Mouse (Mus musculus): ENCODE results near the gene Bbc3. TPM values are rescaled to one million over a fixed set of nuclear protein-coding genes. Genes with fewer than 3 reads are reported as not detected.

Gene Bbc3
- total RNA-seq, 1 experiment = 21.9 TPM

- peak; percentile 86 for DNase-seq (ENCODE audit: low read depth, low spot score)
- in situ Hi-C loops (cut with MboI; ENCODE audit: low sequenced_read_pairs in 2 of 2, unreplicated experiment in 2 of 2) = no loop called here
- peak overlapping the region; percentile 72 for H3K9ac ChIP-seq (ENCODE audit: insufficient read depth, low read depth, low read length, poor library complexity, severe bottlenecking)
These were observed 13.4 kb upstream of the Bbc3 start for GRCm38 (mm10) chr7:16294837-16295236.

GRCm38 (mm10) chr7:16295321-16295900 lies 12.8 kb upstream of the Bbc3 start:
- peak; percentile 61 for DNase-seq (ENCODE audit: low read depth, low spot score)
- TF ChIP-seq CHD2 (IDR thresholded peaks at IDR 0.05; ENCODE audit: low read depth, low read length) (no peak), ZNF384 (IDR thresholded peaks at IDR 0.05; ENCODE audit: low read depth, low read length) (no peak), ZC3H11A (IDR thresholded peaks at IDR 0.05; ENCODE audit: borderline replicate concordance, low read depth, low read length) (no peak), MAFK (IDR thresholded peaks at IDR 0.05; ENCODE audit: insufficient read depth, low read depth, low read length) (no peak), HCFC1 (IDR thresholded peaks at IDR 0.05; ENCODE audit: borderline replicate concordance, insufficient read depth, low read length) (no peak)
- Histone ChIP-seq H3K9ac (ENCODE audit: insufficient read depth, low read depth, low read length, poor library complexity, severe bottlenecking) (peak overlapping the region; percentile 72), H3K9me3 (ENCODE audit: control insufficient read depth, insufficient read depth, low read depth, low read length) (no peaks in the 10 kb centered on the region), H3K36me3 (ENCODE audit: control insufficient read depth, insufficient read depth, low read length, poor library complexity, severe bottlenecking) (no peaks in the 10 kb centered on the region), H3K4me3 (ENCODE audit: insufficient read depth in 1 of 2, low read depth in 1 of 2, low read length in 2 of 2, poor library complexity in 1 of 2, severe bottlenecking in 1 of 2) (peak overlapping the region; percentile 48 to 73), H3K27ac (ENCODE audit: insufficient read depth, low read depth, low read length, poor library complexity, severe bottlenecking) (peak overlapping the region; percentile 91), H3K4me1 (ENCODE audit: control insufficient read depth in 2 of 2, insufficient read depth in 2 of 2, low read length in 2 of 2, poor library complexity in 1 of 2) (peaks cover 0 to 17% of the 10 kb centered on the region in 2 experiments; a peak in 2 of 4 replicates)
- in situ Hi-C loops (cut with MboI; ENCODE audit: low sequenced_read_pairs in 2 of 2, unreplicated experiment in 2 of 2) = no loop called here

More at GRCm38 (mm10) chr7:16294837-16295236, 13.4 kb upstream of the Bbc3 start:
- peaks cover 0 to 17% of the 10 kb centered on the region in 2 experiments; a peak in 2 of 4 replicates for H3K4me1 ChIP-seq (ENCODE audit: control insufficient read depth in 2 of 2, insufficient read depth in 2 of 2, low read length in 2 of 2, poor library complexity in 1 of 2)
- peak overlapping the region; percentile 91 for H3K27ac ChIP-seq (ENCODE audit: insufficient read depth, low read depth, low read length, poor library complexity, severe bottlenecking)
- TF ChIP-seq HCFC1 (IDR thresholded peaks at IDR 0.05; ENCODE audit: borderline replicate concordance, insufficient read depth, low read length) = peak; percentile 61; the same call in 1 of the 2 replicates
- TF ChIP-seq ZC3H11A (IDR thresholded peaks at IDR 0.05; ENCODE audit: borderline replicate concordance, low read depth, low read length) = peak; percentile 68
- no peak for TF ChIP-seq CHD2 (IDR thresholded peaks at IDR 0.05; ENCODE audit: low read depth, low read length)
- H3K4me3 ChIP-seq (ENCODE audit: insufficient read depth in 1 of 2, low read depth in 1 of 2, low read length in 2 of 2, poor library complexity in 1 of 2, severe bottlenecking in 1 of 2) = peak overlapping the region; percentile 48 to 73
- no peaks in the 10 kb centered on the region for H3K9me3 ChIP-seq (ENCODE audit: control insufficient read depth, insufficient read depth, low read depth, low read length)
- no peaks in the 10 kb centered on the region for H3K36me3 ChIP-seq (ENCODE audit: control insufficient read depth, insufficient read depth, low read length, poor library complexity, severe bottlenecking)

GRCm38 (mm10) chr7:16296146-16296545 lies 12.0 kb upstream of the Bbc3 start:
- Histone ChIP-seq H3K4me3 (ENCODE audit: insufficient read depth in 1 of 2, low read depth in 1 of 2, low read length in 2 of 2, poor library complexity in 1 of 2, severe bottlenecking in 1 of 2) (no peak overlapping the region), H3K27ac (ENCODE audit: insufficient read depth, low read depth, low read length, poor library complexity, severe bottlenecking) (no peak overlapping the region), H3K9ac (ENCODE audit: insufficient read depth, low read depth, low read length, poor library complexity, severe bottlenecking) (no peak overlapping the region), H3K36me3 (ENCODE audit: control insufficient read depth, insufficient read depth, low read length, poor library complexity, severe bottlenecking) (no peaks in the 10 kb centered on the region), H3K9me3 (ENCODE audit: control insufficient read depth, insufficient read depth, low read depth, low read length) (no peaks in the 10 kb centered on the region), H3K4me1 (ENCODE audit: control insufficient read depth in 2 of 2, insufficient read depth in 2 of 2, low read length in 2 of 2, poor library complexity in 1 of 2) (peaks cover 0 to 17% of the 10 kb centered on the region in 2 experiments; a peak in 2 of 4 replicates)
- DNase-seq (ENCODE audit: low read depth, low spot score) = no peak
- TF ChIP-seq HCFC1 (IDR thresholded peaks at IDR 0.05; ENCODE audit: borderline replicate concordance, insufficient read depth, low read length) (no peak), CHD2 (IDR thresholded peaks at IDR 0.05; ENCODE audit: low read depth, low read length) (no peak), ZNF384 (IDR thresholded peaks at IDR 0.05; ENCODE audit: low read depth, low read length) (no peak), ZC3H11A (IDR thresholded peaks at IDR 0.05; ENCODE audit: borderline replicate concordance, low read depth, low read length) (no peak), MAFK (IDR thresholded peaks at IDR 0.05; ENCODE audit: insufficient read depth, low read depth, low read length) (no peak)
- in situ Hi-C loops (cut with MboI; ENCODE audit: low sequenced_read_pairs in 2 of 2, unreplicated experiment in 2 of 2) = no loop called here

- peaks cover 0 to 17% of the 10 kb centered on the region in 2 experiments; a peak in 2 of 4 replicates for H3K4me1 ChIP-seq (ENCODE audit: control insufficient read depth in 2 of 2, insufficient read depth in 2 of 2, low read length in 2 of 2, poor library complexity in 1 of 2)
- no peaks in the 10 kb centered on the region for H3K36me3 ChIP-seq (ENCODE audit: control insufficient read depth, insufficient read depth, low read length, poor library complexity, severe bottlenecking)
- no peak for TF ChIP-seq CHD2 (IDR thresholded peaks at IDR 0.05; ENCODE audit: low read depth, low read length)
- peak; percentile 23; the same call in 1 of the 2 replicates for TF ChIP-seq HCFC1 (IDR thresholded peaks at IDR 0.05; ENCODE audit: borderline replicate concordance, insufficient read depth, low read length)
- no peak overlapping the region for H3K27ac ChIP-seq (ENCODE audit: insufficient read depth, low read depth, low read length, poor library complexity, severe bottlenecking)
- peak; percentile 93 for DNase-seq (ENCODE audit: low read depth, low spot score)
- peak overlapping the region; percentile 24 to 41; a peak in 3 of 4 replicates for H3K4me3 ChIP-seq (ENCODE audit: insufficient read depth in 1 of 2, low read depth in 1 of 2, low read length in 2 of 2, poor library complexity in 1 of 2, severe bottlenecking in 1 of 2)
- H3K9me3 ChIP-seq (ENCODE audit: control insufficient read depth, insufficient read depth, low read depth, low read length) = no peaks in the 10 kb centered on the region
- in situ Hi-C loops (cut with MboI; ENCODE audit: low sequenced_read_pairs in 2 of 2, unreplicated experiment in 2 of 2) = no loop called here
- peak overlapping the region; percentile 23; the same call in 1 of the 2 replicates for H3K9ac ChIP-seq (ENCODE audit: insufficient read depth, low read depth, low read length, poor library complexity, severe bottlenecking)
These were observed 11.3 kb upstream of the Bbc3 start for GRCm38 (mm10) chr7:16296766-16297390.

Data from ES-E14 (cell line).